Mouse (Mus musculus) skeletal muscle tissue, adult 2 months (tissue): ENCODE measurements around the gene Pa2g4.
"Not testable (repeated sequence)": the region's sequence is repeated elsewhere in the genome, so short reads cannot be mapped to it uniquely, and the experiment has no call there.

Experiments
- DNase-seq: peaks from one replicate; pipeline ENCODE4 v3.0.0-alpha.2; 2012; ENCODE audit warnings: low read depth, low spot score

Gene Pa2g4

DNA sequence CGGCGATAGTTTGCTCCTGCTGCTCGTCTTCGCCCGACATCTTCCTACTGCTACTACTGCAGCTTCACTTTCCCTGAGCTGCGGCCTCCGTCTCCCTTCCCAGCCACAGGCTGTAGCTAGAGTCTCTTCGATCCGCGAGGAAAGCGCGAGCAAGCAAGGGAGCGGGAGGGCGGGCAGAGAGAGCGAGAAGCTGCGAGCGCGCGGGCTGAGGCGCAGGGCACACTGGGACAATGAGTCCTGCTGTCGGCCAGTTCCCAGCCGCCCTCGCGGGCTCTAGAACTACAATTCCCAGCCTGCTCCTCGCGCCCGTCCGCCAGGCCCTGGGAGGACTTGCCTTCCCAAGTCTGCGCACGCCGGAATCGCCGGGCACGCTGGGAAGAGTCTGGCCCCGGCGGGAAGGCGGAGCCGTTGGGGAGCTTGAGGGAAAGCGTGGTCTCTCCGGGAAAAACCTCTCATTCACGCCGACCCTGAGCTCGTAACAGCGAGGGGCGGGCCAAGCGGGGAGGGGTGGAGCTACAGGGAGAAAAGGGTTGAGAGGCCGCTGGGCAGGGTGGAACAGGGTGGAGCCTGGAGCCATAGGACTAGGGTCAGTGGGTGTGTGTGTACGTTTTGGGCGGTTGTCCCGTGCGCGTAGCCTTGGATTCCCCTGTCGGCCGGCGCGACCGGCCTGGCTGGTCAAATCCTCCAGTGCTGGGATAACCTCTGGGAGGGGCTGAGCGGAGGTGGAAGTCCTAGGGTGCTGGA is at the start of gene Pa2g4:
TSS of gene Pa2g4 (minus strand) at position 200 of the 744 bp plus-strand sequence.
- peak; percentile 96 for DNase-seq

DNA sequence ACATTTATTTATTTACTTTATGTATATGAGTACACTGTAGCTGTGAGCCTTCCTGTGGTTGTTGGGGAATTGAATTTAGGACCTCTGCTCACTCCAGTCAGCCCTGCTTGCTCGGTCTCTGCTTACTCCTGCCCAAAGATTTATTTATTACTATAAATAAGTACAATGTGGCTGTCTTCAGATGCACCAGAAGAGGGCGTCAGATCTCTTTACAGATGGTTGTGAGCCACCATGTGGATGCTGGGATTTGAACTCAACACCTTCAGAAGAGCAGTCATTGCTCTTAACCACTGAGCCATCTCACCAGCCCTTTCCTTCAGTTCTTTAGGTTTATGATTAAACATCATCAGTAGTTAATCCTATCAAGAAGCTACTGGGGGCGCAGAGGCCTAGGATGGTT is 49.1 kb upstream of the Pa2g4 start:
- DNase-seq: no peak

DNA sequence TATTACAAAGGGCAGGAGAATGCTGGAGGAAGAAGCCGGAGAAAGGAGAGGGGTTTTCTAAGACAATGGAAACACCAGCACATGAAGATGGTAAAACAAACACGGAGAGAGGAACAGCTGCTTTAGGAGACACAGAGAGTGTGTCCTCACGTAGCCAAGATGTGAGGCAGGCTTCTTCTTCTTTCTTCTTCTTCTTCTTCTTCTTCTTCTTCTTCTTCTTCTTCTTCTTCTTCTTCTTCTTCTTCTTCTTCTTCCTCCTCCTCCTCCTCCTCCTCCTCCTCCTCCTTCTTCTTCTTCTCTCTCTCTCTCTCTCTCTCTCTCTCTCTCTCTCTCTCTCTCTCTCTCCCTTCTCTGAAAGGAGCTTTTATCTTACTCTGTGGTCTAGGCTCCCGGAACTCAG is 48.0 kb upstream of the Pa2g4 start:
- DNase-seq: not testable (repeated sequence)

GRCm38 (mm10) chr10:128613154-128613440 is 47.3 kb upstream of the Pa2g4 start:
- DNase-seq: no peak

DNA sequence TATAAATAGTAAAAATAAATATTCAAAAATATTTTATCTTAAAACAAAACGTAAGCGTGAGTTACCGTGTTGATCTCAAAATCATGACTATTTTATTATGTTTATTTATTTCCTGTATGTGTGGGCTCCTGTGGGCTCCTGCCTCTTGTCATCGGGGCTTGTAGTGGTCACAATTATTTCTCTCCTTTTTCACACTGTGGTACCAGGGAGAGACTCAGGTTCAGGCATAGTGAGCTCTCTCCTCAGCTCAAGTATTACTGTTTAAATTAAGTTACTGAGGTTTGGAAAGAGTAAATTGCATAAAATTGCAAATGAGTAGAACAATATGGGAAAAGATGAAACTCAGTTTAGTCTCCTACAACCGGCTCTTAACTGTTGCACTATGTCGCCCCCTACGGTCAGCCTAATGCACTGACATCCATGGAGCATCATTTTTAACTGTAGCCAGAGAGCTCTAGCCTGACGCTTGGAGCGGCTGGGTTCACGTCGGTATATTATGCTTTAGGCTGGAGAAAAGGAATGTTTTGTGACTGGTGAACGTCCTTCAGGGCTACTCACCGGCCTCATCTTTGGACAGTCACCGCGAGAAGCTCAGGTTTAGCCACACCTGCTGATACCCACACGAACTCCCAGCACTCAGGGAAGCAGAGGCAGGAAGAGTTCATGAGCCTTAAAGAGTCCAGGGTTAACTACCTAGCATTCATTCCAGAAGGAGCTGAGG is 46.8 kb upstream of the Pa2g4 start:
- DNase-seq: peak; percentile 48

GRCm38 (mm10) chr10:128606483-128606882 is 40.7 kb upstream of the Pa2g4 start:
- no peak for DNase-seq

DNA sequence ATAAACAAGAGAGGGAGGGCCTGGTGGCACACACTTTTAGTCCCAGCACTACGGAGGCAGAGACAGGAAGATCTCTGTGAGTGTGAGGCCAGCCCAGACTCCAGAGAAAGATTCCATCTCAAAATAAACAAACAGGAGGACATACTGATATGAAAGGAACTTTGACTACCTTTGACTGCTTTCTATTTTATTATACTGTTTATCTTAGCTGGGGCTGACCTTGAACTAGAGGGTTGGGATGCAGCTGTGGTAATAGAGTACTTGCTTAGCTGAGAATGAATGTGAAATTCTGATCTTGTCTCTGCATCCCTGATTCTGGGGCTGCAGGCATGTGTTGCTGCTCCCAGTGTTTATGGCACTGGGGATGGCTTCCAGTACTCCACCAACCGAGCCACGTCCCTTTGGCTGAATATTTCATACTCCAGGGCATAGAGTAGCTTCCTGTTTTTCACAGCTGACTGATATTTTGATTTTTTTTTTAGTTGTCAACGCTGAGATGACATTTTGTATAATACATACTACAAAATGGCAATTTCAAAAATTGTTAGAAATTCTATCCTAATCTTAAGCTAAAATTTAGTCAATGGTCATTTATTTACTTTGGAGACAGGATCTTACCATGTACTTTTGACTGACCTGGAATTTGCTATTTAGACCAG is 36.8 kb upstream of the Pa2g4 start:
- no peak for DNase-seq

DNA sequence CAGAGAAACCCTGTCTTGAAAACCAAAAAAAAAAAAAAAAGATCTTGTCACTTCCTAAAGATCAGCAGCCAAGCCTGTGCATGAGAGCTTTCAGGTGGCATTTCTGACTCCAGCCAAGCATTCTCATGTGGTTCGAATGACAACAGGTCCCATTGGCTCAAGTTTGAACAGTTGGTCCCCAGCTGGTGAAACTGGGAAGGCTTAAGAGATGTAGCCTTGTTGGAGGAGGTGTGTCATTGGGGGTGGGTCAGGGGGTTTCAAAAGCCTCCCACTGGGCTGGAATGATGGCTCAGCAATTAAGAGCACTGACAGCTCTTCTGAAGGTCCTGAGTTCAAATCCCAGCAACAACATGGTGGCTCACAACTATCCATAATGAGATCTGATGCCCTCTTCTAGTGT is 35.7 kb upstream of the Pa2g4 start:
- no peak for DNase-seq

DNA sequence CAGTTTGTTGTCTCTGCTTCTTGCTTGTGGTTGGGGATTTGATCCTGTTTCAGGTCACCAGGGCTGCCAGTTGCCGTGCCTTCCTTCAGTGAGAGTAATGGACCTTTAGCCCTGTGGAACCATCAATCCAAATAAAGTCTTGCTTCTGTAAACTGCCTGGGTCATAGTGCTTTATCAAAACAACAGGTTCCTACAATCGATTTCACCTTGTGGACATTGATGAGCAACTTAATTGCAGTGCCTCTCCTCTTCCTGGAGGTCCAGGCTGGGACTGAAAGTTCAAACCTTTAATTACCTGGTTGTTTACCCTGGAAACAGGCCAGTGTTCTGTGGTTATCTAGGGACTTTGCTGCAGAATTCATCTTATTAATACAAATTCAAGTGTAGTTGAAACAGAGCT is 32.7 kb upstream of the Pa2g4 start:
- DNase-seq: no peak

GRCm38 (mm10) chr10:128592797-128593196 is 27.0 kb upstream of the Pa2g4 start:
- DNase-seq: no peak

DNA sequence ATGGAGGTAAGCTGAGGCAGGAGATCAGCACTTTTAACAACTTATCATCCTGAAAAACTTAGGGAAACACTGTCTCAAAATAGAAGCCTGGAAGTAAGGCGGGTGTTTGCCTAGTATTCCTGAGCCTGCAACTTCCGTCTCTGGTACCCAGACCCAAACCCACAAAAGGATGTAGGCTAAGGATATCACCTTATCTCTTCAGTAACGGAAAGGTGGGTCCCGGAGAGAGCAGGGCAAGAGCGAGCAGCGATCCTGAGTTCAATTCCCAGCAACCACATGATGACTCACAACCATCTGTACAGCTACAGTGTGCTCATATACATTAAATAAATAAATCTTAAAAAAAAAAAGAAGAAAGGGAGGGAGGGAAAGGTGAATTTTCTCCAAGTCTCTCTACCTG is 25.6 kb upstream of the Pa2g4 start:
- DNase-seq: no peak

GRCm38 (mm10) chr10:128590193-128590690 is 24.5 kb upstream of the Pa2g4 start:
- no peak for DNase-seq

GRCm38 (mm10) chr10:128589464-128590192 is 23.8 kb upstream of the Pa2g4 start, which contains the start of gene Erbb3:
Gene Erbb3, minus strand, starts transcription at chr10:128589652.
- no peak for DNase-seq

DNA sequence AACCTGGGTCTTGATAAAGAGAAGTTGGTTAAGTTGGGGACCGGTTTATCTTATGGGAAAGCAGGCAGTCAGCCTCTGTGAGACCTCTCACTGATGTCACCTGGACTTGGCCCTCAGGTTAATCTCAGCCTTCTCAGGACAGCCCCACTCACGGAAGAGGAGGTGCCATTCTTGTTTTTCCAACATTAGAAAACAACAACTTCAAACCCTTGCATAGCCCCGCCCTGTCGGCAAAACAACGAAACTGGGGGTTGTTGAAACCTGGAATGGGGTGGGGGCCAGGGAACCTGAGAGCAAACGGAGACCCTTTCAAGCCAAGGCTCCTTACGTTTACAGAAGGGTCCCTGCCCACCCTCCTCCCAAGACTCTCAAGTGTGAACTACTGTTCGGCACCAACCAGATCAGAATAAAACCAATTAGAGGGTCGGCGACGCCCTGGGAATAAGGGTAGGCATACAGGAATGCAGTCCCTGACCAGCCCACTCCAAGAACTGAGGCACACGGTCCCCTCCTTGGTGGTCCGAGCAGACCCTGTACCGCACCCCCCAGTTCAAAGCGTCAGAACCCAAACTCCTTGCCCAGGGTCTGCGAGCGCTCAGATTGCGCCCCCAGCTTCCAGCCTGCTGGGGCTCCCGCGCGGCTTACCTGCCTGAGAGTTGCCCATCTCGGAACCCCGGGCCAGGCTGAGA is 23.1 kb upstream of the Pa2g4 start:
- DNase-seq: no peak

DNA sequence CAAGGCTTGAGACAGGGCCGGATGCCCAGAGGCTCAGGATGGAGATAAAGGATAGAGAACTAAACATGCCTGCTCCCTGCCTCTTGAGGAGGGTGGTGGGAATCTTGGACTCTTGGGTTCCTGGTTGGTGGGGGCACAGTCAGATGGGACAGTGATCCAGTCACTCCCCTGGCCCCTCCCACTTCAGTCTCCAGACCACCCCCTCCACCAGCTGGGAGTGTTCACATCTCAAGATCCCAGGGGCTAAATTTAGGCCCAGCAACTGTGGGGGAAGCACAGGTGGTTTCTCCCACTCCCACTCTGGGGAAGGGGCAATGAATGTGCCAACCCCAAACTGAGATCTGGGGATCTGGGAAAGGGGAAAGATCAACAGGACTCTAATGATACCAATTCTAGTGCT is 22.3 kb upstream of the Pa2g4 start:
- no peak for DNase-seq

- DNase-seq: no peak
Measured at GRCm38 (mm10) chr10:128587697-128588096, 21.9 kb upstream of the Pa2g4 start.

DNA sequence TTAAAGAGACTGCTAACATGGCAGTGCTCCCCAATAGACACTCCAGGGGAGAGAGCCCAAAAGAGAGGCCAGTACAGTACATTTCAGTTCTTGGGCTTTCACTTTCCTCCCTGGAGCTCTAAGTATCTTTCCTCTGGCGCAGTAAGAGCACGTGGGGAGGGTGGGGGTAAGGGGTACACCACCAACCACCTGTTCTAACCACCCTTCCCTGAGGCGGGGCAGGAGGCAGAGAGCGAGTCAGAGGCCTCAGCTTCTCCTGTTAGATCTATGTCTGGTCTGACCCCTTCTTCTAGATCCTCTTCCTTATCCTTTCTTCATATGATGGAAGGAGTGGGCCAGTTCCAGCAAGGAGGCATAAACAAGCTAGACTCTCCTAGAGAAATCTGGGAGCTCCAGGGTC is 21.3 kb upstream of the Pa2g4 start:
- DNase-seq: no peak

DNA sequence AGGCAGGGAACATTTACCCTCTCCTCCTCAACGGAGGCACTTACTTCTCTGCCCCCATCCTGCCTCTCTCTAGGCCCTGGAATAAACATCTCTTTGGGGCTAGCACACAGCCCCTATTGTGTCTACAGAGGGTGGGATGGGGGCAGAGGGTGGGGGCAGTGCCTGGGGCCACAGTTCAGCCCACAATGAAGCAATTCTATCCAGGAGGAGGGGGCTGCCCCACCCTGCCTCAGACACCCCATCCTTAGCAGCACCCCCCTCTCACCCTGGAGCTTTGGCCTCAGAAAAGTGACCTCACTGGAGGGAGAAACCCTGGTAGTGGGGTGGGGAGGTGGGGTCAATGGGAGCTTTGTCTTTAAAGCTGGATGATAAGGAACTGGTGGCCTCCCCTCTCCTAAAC is 20.8 kb upstream of the Pa2g4 start:
- DNase-seq: no peak

- DNase-seq: no peak
Measured at GRCm38 (mm10) chr10:128584386-128584785, 18.6 kb upstream of the Pa2g4 start.

DNA sequence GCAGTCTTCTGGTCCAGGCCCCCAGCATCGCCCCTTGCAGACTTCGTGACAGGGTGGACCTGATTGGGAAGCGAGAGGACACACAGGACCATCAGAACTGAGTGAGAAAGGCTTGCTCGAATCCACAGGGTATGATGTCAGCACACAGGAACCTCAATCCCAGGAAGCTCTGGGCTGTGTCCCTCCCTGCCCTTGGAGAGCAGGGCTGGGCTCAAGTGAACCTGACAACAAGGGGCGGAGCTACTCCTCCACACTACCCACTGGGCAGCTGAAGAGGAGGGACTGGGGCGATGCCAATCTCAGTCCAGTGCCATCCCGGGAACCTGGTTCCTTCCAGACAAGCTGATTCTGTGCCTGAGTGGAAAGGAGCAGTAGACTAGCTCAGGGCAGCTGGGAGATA is 17.9 kb upstream of the Pa2g4 start:
- peak; percentile 74 for DNase-seq

DNA sequence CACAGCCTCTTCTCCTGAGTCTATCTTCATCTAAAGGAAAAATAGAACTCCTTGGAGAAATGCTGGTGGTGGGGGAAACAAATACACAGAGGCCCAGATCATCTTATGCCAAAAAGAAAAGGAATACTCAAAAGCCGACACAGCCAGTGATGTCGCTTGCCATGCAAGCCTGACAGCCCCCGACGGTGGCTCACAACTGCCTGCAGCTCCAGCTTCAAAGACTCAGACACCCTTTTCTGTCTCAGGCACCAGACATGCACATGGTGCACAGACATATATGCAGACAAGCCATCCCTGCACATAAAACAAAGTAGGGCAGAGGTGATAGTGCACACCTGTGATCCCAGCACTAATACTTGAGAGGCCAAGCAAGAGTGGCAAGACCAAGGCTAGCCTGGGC is 13.9 kb upstream of the Pa2g4 start:
- DNase-seq: no peak
